ENCODE assay signal across 8 mouse cellular contexts in genomic region chr19:47448618-47449151, GRCm38 (mm10). TPM values are rescaled to one million over a fixed set of nuclear protein-coding genes. Genes with fewer than 3 reads are reported as not detected.
DNase-seq lines count a peak whose midpoint lies in the region; ATAC-seq and TF ChIP-seq lines count a peak whose summit lies in the region.
"Had no signal": no experiment of that assay in that cellular context is flagged by ENCODE, and none has a peak within 500 bp of the region (broad histone marks: within the 10 kb centered on the region; RNA-seq: fewer than 3 reads in every experiment).

No protein-coding gene starts in this region.

- no peak for ATAC-seq in embryonic facial prominence, embryonic 13.5 days (ENCODE audit: insufficient number of reproducible peaks, insufficient read depth, low FRiP score, low TSS enrichment, low read depth)
- ATAC-seq in liver, embryonic 12.5 days: peak; percentile 3
- ATAC-seq in neural tube, embryonic 15.5 days (ENCODE audit: low FRiP score): no peak

- TF ChIP-seq POLR2A in spleen, adult 2 months (IDR thresholded peaks at IDR 0.05; ENCODE audit: low read depth, low read length): no peak

- no peak for TF ChIP-seq CTCF in spleen, adult 2 months (IDR thresholded peaks at IDR 0.05; ENCODE audit: extremely low read depth, insufficient read depth, insufficient read length, insufficient replicate concordance)

- peak overlapping the region; percentile 3; the same call in 1 of the 2 replicates for H3K4me3 ChIP-seq in spleen, adult 2 months (ENCODE audit: extremely low read depth, insufficient read depth, insufficient read length)
- no peak overlapping the region for H3K4me3 ChIP-seq in embryonic facial prominence, embryonic 13.5 days
- H3K4me3 ChIP-seq in liver, embryonic 12.5 days: no peak overlapping the region
- H3K4me3 ChIP-seq in neural tube, embryonic 15.5 days (replicated peaks): no peak overlapping the region

- H3K9me3 ChIP-seq in embryonic facial prominence, embryonic 13.5 days: no peaks in the 10 kb centered on the region
- H3K9me3 ChIP-seq in liver, embryonic 12.5 days (replicated peaks): no peaks in the 10 kb centered on the region
- no peaks in the 10 kb centered on the region for H3K9me3 ChIP-seq in neural tube, embryonic 15.5 days (replicated peaks)

- 8% methylated on average over 14 of the region's 14 CpGs for WGBS in spleen, adult 2 months
- WGBS in embryonic facial prominence, embryonic 13.5 days: 71% methylated on average over 14 of the region's 14 CpGs
- 29% methylated on average over 14 of the region's 14 CpGs for WGBS in liver, embryonic 12.5 days (ENCODE audit: insufficient replicate concordance)
- WGBS in neural tube, embryonic 15.5 days: 74% methylated on average over 14 of the region's 14 CpGs

- H3K4me1 ChIP-seq in spleen, adult 2 months (ENCODE audit: control insufficient read depth, insufficient read depth, insufficient read length): peaks cover 69% of the 10 kb centered on the region
- H3K4me1 ChIP-seq in embryonic facial prominence, embryonic 13.5 days: peaks cover 73% of the 10 kb centered on the region
- peaks cover 78% of the 10 kb centered on the region for H3K4me1 ChIP-seq in liver, embryonic 12.5 days
- peaks cover 62% of the 10 kb centered on the region for H3K4me1 ChIP-seq in neural tube, embryonic 15.5 days

- no peak overlapping the region for H3K4me2 ChIP-seq in embryonic facial prominence, embryonic 13.5 days
- H3K4me2 ChIP-seq in liver, embryonic 12.5 days: peak overlapping the region; percentile 4
- no peak overlapping the region for H3K4me2 ChIP-seq in neural tube, embryonic 15.5 days

- H3K27me3 ChIP-seq in spleen, adult 2 months (ENCODE audit: control insufficient read depth, insufficient read depth, low read length): no peaks in the 10 kb centered on the region
- H3K27me3 ChIP-seq in embryonic facial prominence, embryonic 13.5 days: no peaks in the 10 kb centered on the region
- no peaks in the 10 kb centered on the region for H3K27me3 ChIP-seq in liver, embryonic 12.5 days (replicated peaks)
- no peaks in the 10 kb centered on the region for H3K27me3 ChIP-seq in neural tube, embryonic 15.5 days (replicated peaks)

- no peaks in the 10 kb centered on the region for H3K36me3 ChIP-seq in spleen, adult 2 months (ENCODE audit: control insufficient read depth, insufficient read depth, low read length)
- H3K36me3 ChIP-seq in embryonic facial prominence, embryonic 13.5 days: no peaks in the 10 kb centered on the region
- no peaks in the 10 kb centered on the region for H3K36me3 ChIP-seq in liver, embryonic 12.5 days
- H3K36me3 ChIP-seq in neural tube, embryonic 15.5 days: no peaks in the 10 kb centered on the region

- peak overlapping the region; percentile 95 for H3K27ac ChIP-seq in spleen, adult 2 months (ENCODE audit: insufficient read depth, low read length)
- H3K27ac ChIP-seq in embryonic facial prominence, embryonic 13.5 days: peak overlapping the region; percentile 5; the same call in 1 of the 2 replicates
- H3K27ac ChIP-seq in liver, embryonic 12.5 days: 0 out of 2 replicates have a peak overlapping the region, but pooled peaks have one; percentile 1
- H3K27ac ChIP-seq in neural tube, embryonic 15.5 days (replicated peaks): no peak overlapping the region

- DNase-seq in spleen, adult 2 months (ENCODE audit: low read depth in 1 of 2, low spot score in 2 of 2): peak in 1 of 2 experiments; percentile 50
- no peak for DNase-seq in spleen, postnatal 10 days (ENCODE audit: low spot score in 2 of 2)
- DNase-seq in cerebellum, adult 9-10 months: no peak
- no peak for DNase-seq in embryo, embryonic 10.5 days (ENCODE audit: low spot score)
- DNase-seq: cerebellum, postnatal 14 days had no signal

- H3K9ac ChIP-seq in embryonic facial prominence, embryonic 13.5 days: no peak overlapping the region
- H3K9ac ChIP-seq in liver, embryonic 12.5 days: no peak overlapping the region
- no peak overlapping the region for H3K9ac ChIP-seq in neural tube, embryonic 15.5 days (replicated peaks)

RNA-seq across cellular contexts. Expression of gene Sh3pxd2a, which starts 15.5 kb away (rescaled TPM):
- 12.1 and 13.1 TPM in 2 replicates for polyA plus RNA-seq in spleen, adult 2 months (2012; rRNA removed)
- 9.4 and 10.0 TPM in 2 replicates for polyA plus RNA-seq in embryonic facial prominence, embryonic 13.5 days (2015; fragmentation: Nextera tagmentation; extraction: Ambion mirVana)
- 1.1 and 1.6 TPM in 2 replicates for polyA plus RNA-seq in liver, embryonic 12.5 days (2016; fragmentation: Nextera tagmentation; extraction: Ambion mirVana)
- 2.2 and 3.3 TPM in 2 replicates for polyA plus RNA-seq in neural tube, embryonic 15.5 days (2015; fragmentation: Nextera tagmentation; extraction: Ambion mirVana)
